Mouse (Mus musculus): ENCODE results near the gene Commd9.

Commd9 gene

GRCm38 (mm10) chr2:101909326-101910080, 23.5 kb downstream of the Commd9 start:
- DNase-seq (ENCODE audit: low spot score in 2 of 2), result no peak

DNA sequence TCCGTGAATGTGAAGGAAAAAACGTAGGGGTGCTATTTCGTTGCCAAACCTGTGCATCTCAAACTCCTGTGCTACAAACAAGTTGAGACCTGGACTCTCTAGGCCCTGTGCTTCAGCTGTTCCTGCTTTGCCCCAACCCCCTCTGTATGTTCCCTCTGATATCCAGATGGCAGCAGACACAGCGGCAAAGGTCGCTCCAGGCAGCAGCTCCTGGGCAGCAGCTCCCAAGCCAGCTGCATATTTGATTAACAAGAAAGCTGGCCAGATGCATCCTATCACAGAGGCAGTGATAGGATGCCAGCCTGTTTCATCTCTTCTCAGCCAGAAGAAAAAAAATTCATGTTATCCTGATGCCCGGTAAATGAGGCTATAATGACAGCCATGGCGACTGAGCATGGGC, 32.5 kb downstream of the Commd9 start:
- no peak for DNase-seq (ENCODE audit: low spot score in 2 of 2)

DNA sequence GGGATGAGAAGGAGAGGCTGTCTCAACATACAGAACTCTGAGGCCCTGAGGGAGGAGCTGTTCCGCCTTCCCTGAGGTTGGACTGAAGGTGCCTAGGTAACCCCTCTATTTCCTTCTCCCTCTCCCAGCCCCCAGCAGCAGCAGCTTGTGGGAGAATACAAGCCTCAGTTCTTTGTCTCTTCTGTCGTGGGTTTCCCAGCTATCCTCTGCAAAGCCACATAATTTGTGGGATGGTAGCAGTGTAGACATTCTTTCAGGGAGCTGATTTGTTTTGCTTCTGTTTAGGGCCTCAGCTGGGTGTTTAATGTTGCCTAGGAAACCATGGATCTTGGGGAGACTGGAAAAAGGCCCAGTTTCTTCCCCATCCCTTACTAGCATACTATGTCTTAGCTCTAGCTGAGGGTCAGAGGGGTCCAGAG, 34.1 kb downstream of the Commd9 start:
- DNase-seq (ENCODE audit: low spot score in 2 of 2), result no peak

- DNase-seq (ENCODE audit: low spot score in 2 of 2), result no peak
These were observed 36.3 kb downstream of the Commd9 start for GRCm38 (mm10) chr2:101922302-101922701.

DNA sequence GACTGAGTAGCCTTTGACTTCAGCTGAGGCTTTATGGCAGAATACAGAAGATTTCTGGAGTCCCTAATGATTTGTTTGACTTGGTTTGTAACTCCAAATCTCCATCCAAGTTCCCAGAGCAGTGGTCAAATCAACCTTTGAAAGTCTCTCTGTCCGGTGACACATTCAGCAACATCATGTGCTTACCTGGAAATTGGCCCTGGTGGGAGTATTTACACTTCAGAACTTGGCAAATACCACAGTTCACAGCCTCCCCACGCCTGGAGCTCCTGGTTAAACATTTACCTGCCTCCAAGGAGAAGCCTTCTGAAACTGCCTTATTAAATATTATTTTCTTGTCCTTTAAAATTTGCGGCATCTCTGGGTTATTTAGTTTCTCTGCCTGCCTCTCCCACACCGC, 37.1 kb downstream of the Commd9 start:
- no peak for DNase-seq (ENCODE audit: low spot score in 2 of 2)

- no peak for DNase-seq (ENCODE audit: low spot score in 2 of 2)
These were observed 39.1 kb downstream of the Commd9 start for GRCm38 (mm10) chr2:101925183-101925582.

GRCm38 (mm10) chr2:101925591-101926188, 39.6 kb downstream of the Commd9 start:
- DNase-seq (ENCODE audit: low spot score in 2 of 2), result no peak

GRCm38 (mm10) chr2:101932169-101932936, 46.3 kb downstream of the Commd9 start:
- no peak for DNase-seq (ENCODE audit: low spot score in 2 of 2)

DNA sequence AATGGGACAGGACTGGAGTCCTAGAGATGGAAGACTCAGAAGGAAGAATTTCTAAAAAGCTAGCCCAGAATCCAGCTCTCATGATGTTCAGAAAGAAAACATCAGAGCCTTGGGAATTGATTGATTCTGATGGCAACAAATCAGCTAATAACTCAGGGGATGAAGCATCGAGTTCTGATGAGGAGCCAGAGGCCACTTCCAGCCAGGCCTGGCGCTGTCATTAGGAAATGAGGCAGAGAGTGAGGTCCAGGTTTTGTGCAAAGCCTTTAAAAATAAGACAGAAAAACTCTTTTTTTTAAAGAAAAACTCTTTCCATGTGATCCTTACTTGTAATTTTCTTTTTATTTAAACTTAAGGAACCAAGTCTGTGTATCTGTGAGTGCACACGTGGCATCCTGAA, 47.3 kb downstream of the Commd9 start:
- DNase-seq (ENCODE audit: low spot score in 2 of 2), result no peak

DNA sequence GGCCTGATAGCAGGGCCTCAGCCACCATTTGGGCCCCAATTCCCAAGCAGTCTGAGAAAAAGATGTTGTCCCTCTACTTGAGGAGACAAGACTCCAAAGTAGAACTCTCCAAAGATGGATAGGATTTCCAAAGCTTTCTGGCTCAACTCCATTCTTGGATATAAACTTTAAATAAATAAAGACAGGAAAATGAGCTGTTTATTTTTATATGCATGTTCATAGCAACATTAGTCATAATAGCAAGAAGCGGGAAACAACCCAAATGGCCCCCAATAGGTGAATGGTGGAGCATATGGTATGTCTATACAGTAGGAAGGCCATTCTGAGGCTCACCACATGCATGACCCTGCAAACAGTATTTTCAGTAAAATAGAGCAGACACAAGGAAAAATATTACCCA, 49.0 kb downstream of the Commd9 start:
- no peak for DNase-seq (ENCODE audit: low spot score in 2 of 2)

GRCm38 (mm10) chr2:101950716-101951520, 64.9 kb downstream of the Commd9 start:
- no peak for DNase-seq (ENCODE audit: low spot score in 2 of 2)
